Mouse (Mus musculus) macrophage (primary cell): ENCODE data around the gene Snx7. TPM values are rescaled to one million over a fixed set of nuclear protein-coding genes. Genes with fewer than 3 reads are reported as not detected.
A peak's percentile ranks its signal among the peaks of the same experiment; 100 is the strongest.

Experiments
- H3K27ac ChIP-seq: fragments of 350-480 bp; formaldehyde crosslinking; 2 replicates; pipeline ENCODE4 v1.9.0; 2021
- H3K36me3 ChIP-seq: fragments of 350-480 bp; formaldehyde crosslinking; 2 replicates; pipeline ENCODE4 v1.9.0; 2021; ENCODE audit errors: inconsistent target
- H3K4me3 ChIP-seq: fragments of 350-480 bp; formaldehyde crosslinking; 2 replicates; pipeline ENCODE4 v1.9.0; 2021; ENCODE audit errors: inconsistent target
- H3K79me2 ChIP-seq: fragments of 350-480 bp; formaldehyde crosslinking; 2 replicates; pipeline ENCODE4 v1.9.0; 2021; ENCODE audit errors: inconsistent target
- WGBS: methylation state at CpG from one replicate; pipeline ENCODE4 v1.1.7; 2026; ENCODE audit warnings: inconsistent platforms; ENCODE audit not compliant: missing documents; 5-methylcytosine and 5-hydroxymethylcytosine counted together
- polyA plus RNA-seq: library from polyadenylated mRNA; stranded (reverse); fragments of 250-400 nt; gene quantifications from 3 replicates; pipeline ENCODE4 v1.2.4, GENCODE M21; 2018; ENCODE audit warnings: inconsistent platforms
- total RNA-seq, 78 experiments: library from RNA; depleted of rRNA; stranded (reverse); fragments of 250-400 nt; gene quantifications; 1 replicate in 9 of 78; 2 replicates in 24 of 78; 3 replicates in 43 of 78; 4 replicates in 2 of 78; pipeline ENCODE4 v1.2.4; 2018; ENCODE audit warnings: inconsistent platforms in 56 of 78

The Snx7 gene
- 10 to 100 TPM; 10.3 to 36.7 (median 22.3) TPM for total RNA-seq (2018; cell fraction: chromatin; rRNA removed)
- total RNA-seq (2018; cell fraction: cytosol; rRNA removed) = 10 to 100 TPM; 12.3 to 21.4 (median 16.8) TPM
- 10 to 100 TPM in 25 of 26 experiments, 1 to 10 TPM in 1; 9.3 to 25.3 (median 16.2) TPM for total RNA-seq (2018; cell fraction: nucleus; rRNA removed)
- 15.6 to 24.7 TPM (median 20.6 TPM) in 3 replicates for polyA plus RNA-seq

- under 1% methylated on average over 51 of the region's 53 CpGs for WGBS
- no peaks in the 10 kb centered on the region for H3K36me3 ChIP-seq
- H3K27ac ChIP-seq = peak within 1 kb of the TSS; percentile 60
- no peaks in the 10 kb centered on the region for H3K79me2 ChIP-seq
- peak within 1 kb of the TSS; percentile 75 for H3K4me3 ChIP-seq
Measured at GRCm38 (mm10) chr3:117868637-117869323, at the start of gene Snx7. TSS of gene Snx7 (minus strand) at chr3:117868936.

DNA sequence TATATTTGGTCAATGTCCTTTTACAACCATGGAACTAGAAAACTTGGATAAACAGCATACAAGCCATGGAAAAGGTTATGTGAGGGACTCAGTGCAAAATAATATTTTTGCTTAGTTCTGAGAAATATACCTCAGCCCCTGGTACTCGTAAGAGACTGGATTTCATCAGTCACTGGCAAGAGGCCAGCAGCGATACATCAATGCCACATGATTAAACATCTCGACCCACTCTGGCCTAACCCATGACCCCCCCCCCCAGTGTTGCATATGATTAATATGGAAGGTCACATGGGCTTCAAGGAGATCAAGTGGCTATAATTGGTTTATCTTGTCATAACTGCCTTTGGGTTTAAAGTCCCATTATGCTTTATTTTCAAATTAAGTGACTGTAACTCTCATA lies 46.7 kb upstream of the Snx7 start:
- Histone ChIP-seq H3K36me3 (no peaks in the 10 kb centered on the region), H3K4me3 (no peak overlapping the region), H3K27ac (no peak overlapping the region), H3K79me2 (no peaks in the 10 kb centered on the region)
- WGBS = 86% methylated on average over 3 of the region's 3 CpGs

GRCm38 (mm10) chr3:117893736-117894135 lies 25.0 kb upstream of the Snx7 start:
- Histone ChIP-seq H3K79me2 (no peaks in the 10 kb centered on the region), H3K27ac (no peak overlapping the region), H3K36me3 (no peaks in the 10 kb centered on the region), H3K4me3 (no peak overlapping the region)
- 78% methylated on average over 2 of the region's 2 CpGs for WGBS

DNA sequence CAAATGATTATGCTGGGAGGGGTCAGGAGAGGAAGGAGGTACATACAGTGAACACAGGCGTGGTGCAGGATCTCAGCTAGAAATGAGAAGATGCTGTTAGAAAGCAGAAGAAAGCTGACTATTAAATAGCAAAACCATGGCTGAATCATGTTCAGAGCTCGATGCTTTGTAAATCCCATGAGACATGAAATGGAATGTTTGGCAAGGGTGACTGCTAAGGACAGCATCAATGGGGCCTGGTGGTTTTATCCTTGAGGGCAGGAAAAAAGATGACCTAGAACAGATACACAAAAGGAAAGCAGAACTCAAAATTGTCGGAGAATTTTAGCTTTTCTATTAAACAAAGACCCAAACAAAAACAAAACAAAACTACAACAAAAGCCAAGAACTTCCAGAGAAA lies 6.7 kb upstream of the Snx7 start:
- Histone ChIP-seq H3K4me3 (no peak overlapping the region), H3K36me3 (no peaks in the 10 kb centered on the region), H3K79me2 (no peaks in the 10 kb centered on the region), H3K27ac (no peak overlapping the region)
- 83% methylated on average over 3 of the region's 3 CpGs for WGBS

- H3K27ac ChIP-seq = no peak overlapping the region
- 71% methylated on average over 5 of the region's 5 CpGs for WGBS
Measured at GRCm38 (mm10) chr3:117873209-117873863, 4.6 kb upstream of the Snx7 start.

GRCm38 (mm10) chr3:117869324-117869715 lies 584 bp upstream of the Snx7 start:
- Histone ChIP-seq H3K27ac (peak overlapping the region; percentile 60), H3K79me2 (no peaks in the 10 kb centered on the region), H3K36me3 (no peaks in the 10 kb centered on the region), H3K4me3 (peak overlapping the region; percentile 75)
- WGBS = 8% methylated on average over 2 of the region's 2 CpGs

More at GRCm38 (mm10) chr3:117873209-117873863, 4.6 kb upstream of the Snx7 start:
- Histone ChIP-seq H3K36me3 (no peaks in the 10 kb centered on the region), H3K79me2 (no peaks in the 10 kb centered on the region), H3K4me3 (no peak overlapping the region)

DNA sequence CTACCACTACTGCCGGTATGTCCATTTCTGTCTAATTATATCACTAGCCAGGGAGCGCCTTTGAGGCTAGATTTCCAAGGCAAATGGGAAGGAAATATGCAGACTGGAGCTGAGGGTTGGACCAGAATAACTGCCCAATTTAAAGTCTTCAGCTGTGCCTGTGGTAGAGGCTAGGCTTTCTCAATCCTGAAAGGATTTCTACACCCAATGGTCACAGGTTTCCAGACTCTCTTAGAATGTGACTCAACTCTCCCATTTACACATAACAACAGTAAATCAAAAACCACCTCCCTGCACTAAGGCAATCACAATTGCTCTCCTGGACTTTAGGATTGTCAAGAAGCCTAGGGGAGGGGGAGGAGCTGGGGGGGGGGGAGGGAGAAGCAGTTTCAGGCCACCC lies 645 bp downstream of the Snx7 start:
- Histone ChIP-seq H3K79me2 (no peaks in the 10 kb centered on the region), H3K4me3 (peak overlapping the region; percentile 62), H3K27ac (0 out of 2 replicates have a peak overlapping the region, but pooled peaks have one; percentile 21), H3K36me3 (no peaks in the 10 kb centered on the region)
- WGBS = 48% methylated on average over 2 of the region's 2 CpGs

DNA sequence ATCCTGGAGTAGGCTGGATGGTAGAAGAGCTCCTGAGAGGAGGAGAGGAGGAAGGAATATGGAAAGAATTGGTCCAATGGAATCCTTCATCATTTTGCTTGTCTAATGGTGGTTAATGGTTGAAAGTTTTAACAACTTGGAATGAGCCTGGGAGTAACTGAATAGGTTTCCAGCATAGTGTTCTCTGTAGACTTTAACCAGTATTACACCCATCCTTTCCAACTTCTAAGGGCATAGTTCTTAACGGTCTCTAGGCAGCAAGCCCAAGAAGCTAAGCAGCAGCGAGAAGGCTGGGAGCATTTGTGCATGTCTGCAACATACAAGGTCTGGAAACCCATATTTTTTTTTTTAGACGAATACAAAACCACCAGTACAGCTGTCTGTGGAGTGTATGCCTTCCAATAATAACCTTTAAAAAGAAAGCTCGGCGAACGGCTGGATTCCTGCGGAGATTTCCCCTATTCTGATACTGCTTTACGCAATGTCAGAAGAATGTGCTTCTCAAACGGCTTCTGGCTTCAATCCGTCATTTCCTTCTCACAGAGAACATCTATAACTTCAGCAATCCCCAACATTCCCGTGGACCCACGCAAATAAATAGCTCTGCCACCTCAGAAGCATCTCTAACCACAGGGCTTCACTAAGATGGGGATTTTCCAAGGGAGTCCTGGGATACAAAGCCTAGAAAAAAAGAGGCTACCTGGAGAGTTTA lies 1.9 kb downstream of the Snx7 start:
- Histone ChIP-seq H3K79me2 (no peaks in the 10 kb centered on the region; the same call in 1 of the 2 replicates), H3K27ac (no peak overlapping the region), H3K36me3 (no peaks in the 10 kb centered on the region), H3K4me3 (no peak overlapping the region)
- WGBS = 95% methylated on average over 11 of the region's 12 CpGs

GRCm38 (mm10) chr3:117865621-117866020 lies 3.1 kb downstream of the Snx7 start:
- no peaks in the 10 kb centered on the region for H3K36me3 ChIP-seq
- no peaks in the 10 kb centered on the region; the same call in 1 of the 2 replicates for H3K79me2 ChIP-seq
- no peak overlapping the region for H3K27ac ChIP-seq
- no peak overlapping the region for H3K4me3 ChIP-seq

- WGBS = 63% methylated on average over 2 of the region's 2 CpGs
- no peaks in the 10 kb centered on the region for H3K36me3 ChIP-seq
Measured at GRCm38 (mm10) chr3:117862951-117863350, 5.8 kb downstream of the Snx7 start.

DNA sequence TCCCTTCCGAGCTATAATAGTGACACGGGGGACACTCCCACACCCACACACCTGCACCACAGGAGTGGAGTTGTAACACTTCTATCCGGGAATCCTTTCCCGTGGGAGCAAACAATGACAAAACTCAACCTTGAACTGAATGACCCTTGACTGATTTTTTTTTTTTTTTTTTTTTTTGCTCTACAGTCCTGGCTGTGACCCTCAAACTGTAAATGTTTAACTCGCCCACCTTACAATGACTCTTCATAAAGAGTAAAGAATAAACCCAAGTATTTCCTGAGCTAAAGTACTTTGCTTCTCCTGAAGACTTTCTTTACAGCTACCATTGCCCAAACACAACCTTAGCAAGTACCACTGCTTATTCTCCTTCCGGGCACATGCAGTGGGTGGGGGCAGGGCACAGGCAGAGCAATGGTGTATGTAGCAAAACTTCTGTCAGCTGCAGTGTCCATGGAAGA lies 6.7 kb downstream of the Snx7 start:
- H3K79me2 ChIP-seq = no peaks in the 10 kb centered on the region; the same call in 1 of the 2 replicates
- H3K27ac ChIP-seq = no peak overlapping the region
- no peaks in the 10 kb centered on the region for H3K36me3 ChIP-seq
- 98% methylated on average over 6 of the region's 6 CpGs for WGBS
- H3K4me3 ChIP-seq = no peak overlapping the region

More at GRCm38 (mm10) chr3:117862951-117863350, 5.8 kb downstream of the Snx7 start:
- Histone ChIP-seq H3K4me3 (no peak overlapping the region), H3K79me2 (no peaks in the 10 kb centered on the region; the same call in 1 of the 2 replicates), H3K27ac (no peak overlapping the region)

GRCm38 (mm10) chr3:117858996-117859395 lies 9.7 kb downstream of the Snx7 start:
- H3K4me3 ChIP-seq = no peak overlapping the region
- WGBS = 89% methylated on average over 3 of the region's 3 CpGs
- H3K27ac ChIP-seq = no peak overlapping the region
- no peaks in the 10 kb centered on the region; the same call in 1 of the 2 replicates for H3K79me2 ChIP-seq
- no peaks in the 10 kb centered on the region for H3K36me3 ChIP-seq

- H3K27ac ChIP-seq = no peak overlapping the region
- H3K36me3 ChIP-seq = no peaks in the 10 kb centered on the region
- H3K4me3 ChIP-seq = no peak overlapping the region
- H3K79me2 ChIP-seq = no peaks in the 10 kb centered on the region
- WGBS = 85% methylated on average over 3 of the region's 3 CpGs
Measured at GRCm38 (mm10) chr3:117853729-117854128, 15.0 kb downstream of the Snx7 start.

DNA sequence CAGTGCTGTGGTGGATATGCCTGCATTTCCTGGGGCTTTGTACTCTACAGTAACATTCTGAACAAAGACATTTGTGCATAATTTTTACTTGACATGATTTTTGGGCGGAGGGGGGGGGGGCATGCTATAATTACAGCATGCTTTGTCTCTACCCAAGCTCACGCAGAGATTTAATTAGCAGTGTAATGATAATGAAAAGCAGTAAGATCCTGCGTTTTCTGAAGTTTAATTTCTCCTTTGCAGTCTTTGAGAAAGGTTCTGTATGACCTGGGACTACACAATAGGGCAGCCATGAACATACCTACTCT lies 16.7 kb downstream of the Snx7 start:
- Histone ChIP-seq H3K79me2 (no peaks in the 10 kb centered on the region), H3K4me3 (no peak overlapping the region), H3K36me3 (no peaks in the 10 kb centered on the region), H3K27ac (no peak overlapping the region)
- 92% methylated on average over 3 of the region's 3 CpGs for WGBS
